Mouse (Mus musculus) MEL (cell line): ENCODE measurements around the gene Hsd17b12. TPM values are rescaled to one million over a fixed set of nuclear protein-coding genes. Genes with fewer than 3 reads are reported as not detected.

Source experiments
- DNase-seq: peaks from one replicate; pipeline ENCODE4 v3.0.0; 2011; ENCODE audit warnings: low read depth, low spot score
- H3K27ac ChIP-seq: 2 replicates; pipeline ENCODE4 v1.5.1; 2012; ENCODE audit warnings: low read depth, mild to moderate bottlenecking, control low read depth, low read length, moderate library complexity; ENCODE audit not compliant: control insufficient read depth
- H3K27me3 ChIP-seq, 2 experiments: fragments of 150-350 bp in 1 of 2; sonication (generic) in 1 of 2; 2 replicates each; pipeline ENCODE4 v1.6.1; 2012; ENCODE audit warnings: low read length in 2 of 2, mild to moderate bottlenecking in 2 of 2, improper control_type of control experiment in 1 of 2, moderate library complexity in 1 of 2; ENCODE audit not compliant: insufficient read depth in 2 of 2, control insufficient read depth in 1 of 2
- H3K36me3 ChIP-seq, 2 experiments: 2 replicates each; pipeline ENCODE4 v1.6.1; 2012 to 2014; ENCODE audit warnings: low read length in 2 of 2, improper control_type of control experiment in 1 of 2, inconsistent platforms in 1 of 2, mild to moderate bottlenecking in 1 of 2; ENCODE audit not compliant: insufficient read depth in 2 of 2, control insufficient read depth in 1 of 2
- H3K4me1 ChIP-seq, 2 experiments: fragments of 150-350 bp in 1 of 2; sonication (generic) in 1 of 2; 2 replicates each; pipeline ENCODE4 v1.6.1; 2012; ENCODE audit warnings: low read length in 2 of 2, improper control_type of control experiment in 1 of 2, mild to moderate bottlenecking in 1 of 2; ENCODE audit not compliant: insufficient read depth in 2 of 2, control insufficient read depth in 1 of 2
- H3K4me3 ChIP-seq, 2 experiments: fragments of 150-350 bp in 1 of 2; sonication (generic) in 1 of 2; 2 replicates each; pipeline ENCODE4 v1.5.1; 2012; ENCODE audit warnings: low read depth in 2 of 2, low read length in 2 of 2, mild to moderate bottlenecking in 2 of 2, moderate library complexity in 2 of 2, control low read depth in 1 of 2, improper control_type of control experiment in 1 of 2; ENCODE audit not compliant: control insufficient read depth in 1 of 2, insufficient read depth in 1 of 2
- H3K79me2 ChIP-seq: 2 replicates; pipeline ENCODE4 v1.6.1; 2012; ENCODE audit warnings: mild to moderate bottlenecking, low read length, moderate library complexity; ENCODE audit not compliant: control insufficient read depth, poor library complexity, insufficient read depth
- H3K9ac ChIP-seq: 2 replicates; pipeline ENCODE4 v1.6.1; 2012; ENCODE audit warnings: low read depth, mild to moderate bottlenecking, control low read depth, low read length, moderate library complexity; ENCODE audit not compliant: control insufficient read depth, poor library complexity, severe bottlenecking
- H3K9me3 ChIP-seq: fragments of 150-350 bp; sonication (generic); replicated peaks from 2 replicates; pipeline ENCODE4 v1.6.1; 2012; ENCODE audit warnings: mild to moderate bottlenecking, low read length, improper control_type of control experiment, moderate library complexity; ENCODE audit not compliant: insufficient read depth
- BHLHE40 ChIP-seq: IDR thresholded peaks from 2 replicates; pipeline ENCODE4 v1.6.1; 2012; ENCODE audit warnings: low read depth, mild to moderate bottlenecking, inconsistent platforms, low read length, improper control_type of control experiment, borderline replicate concordance
- CHD1 ChIP-seq: IDR thresholded peaks from 2 replicates; pipeline ENCODE4 v1.6.1; 2012; ENCODE audit warnings: low read depth, mild to moderate bottlenecking, inconsistent platforms, low read length, improper control_type of control experiment
- CTCF ChIP-seq, 3 experiments: IDR thresholded peaks in 2 of 3; conservative IDR thresholded peaks in 1 of 3; 2 replicates each; pipeline ENCODE4 v1.5.1; 2011 to 2012; ENCODE audit warnings: low read length in 3 of 3, low read depth in 2 of 3, mild to moderate bottlenecking in 2 of 3, improper control_type of control experiment in 1 of 3, inconsistent platforms in 1 of 3, mixed read lengths in 1 of 3, moderate library complexity in 1 of 3; ENCODE audit not compliant: control insufficient read depth in 1 of 3, insufficient read depth in 1 of 3, poor library complexity in 1 of 3, severe bottlenecking in 1 of 3
- E2F4 ChIP-seq: IDR thresholded peaks from 2 replicates; pipeline ENCODE4 v1.6.1; 2011; ENCODE audit warnings: low read depth, low read length, improper control_type of control experiment, borderline replicate concordance
- ELF1 ChIP-seq: IDR thresholded peaks from 2 replicates; pipeline ENCODE4 v1.6.1; 2014; ENCODE audit warnings: low read depth, mild to moderate bottlenecking, inconsistent platforms, low read length, improper control_type of control experiment, moderate library complexity
- EP300 ChIP-seq, 2 experiments: IDR thresholded peaks; 2 replicates each; pipeline ENCODE4 v1.6.1; 2011; ENCODE audit warnings: improper control_type of control experiment in 2 of 2, low read length in 2 of 2, low read depth in 1 of 2, mild to moderate bottlenecking in 1 of 2
- GABPA ChIP-seq: IDR thresholded peaks from 2 replicates; pipeline ENCODE4 v1.6.1; 2012; ENCODE audit warnings: low read depth, mild to moderate bottlenecking, inconsistent platforms, low read length, improper control_type of control experiment, moderate library complexity
- GATA1 ChIP-seq: IDR thresholded peaks from 2 replicates; pipeline ENCODE4 v1.6.1; 2011; ENCODE audit warnings: low read depth, low read length, improper control_type of control experiment
- HCFC1 ChIP-seq: IDR thresholded peaks from 2 replicates; pipeline ENCODE4 v1.6.1; 2012; ENCODE audit warnings: low read depth, mild to moderate bottlenecking, inconsistent platforms, low read length, improper control_type of control experiment, moderate library complexity
- KAT2A ChIP-seq: conservative IDR thresholded peaks from 2 replicates; pipeline ENCODE4 v1.6.1; 2012; ENCODE audit warnings: low read depth, low read length, improper control_type of control experiment, inconsistent platforms
- MAFK ChIP-seq: IDR thresholded peaks from 2 replicates; pipeline ENCODE4 v1.6.1; 2011; ENCODE audit warnings: low read depth, mild to moderate bottlenecking, low read length, improper control_type of control experiment, borderline replicate concordance
- MAX ChIP-seq: IDR thresholded peaks from 2 replicates; pipeline ENCODE4 v1.6.1; 2011; ENCODE audit warnings: low read length, improper control_type of control experiment
- MAZ ChIP-seq: IDR thresholded peaks from 2 replicates; pipeline ENCODE4 v1.6.1; 2012; ENCODE audit warnings: low read depth, mild to moderate bottlenecking, inconsistent platforms, low read length, improper control_type of control experiment
- MEF2A ChIP-seq: IDR thresholded peaks from 2 replicates; pipeline ENCODE4 v1.6.1; 2014; ENCODE audit warnings: low read depth, mild to moderate bottlenecking, inconsistent platforms, low read length, improper control_type of control experiment; ENCODE audit not compliant: poor library complexity, insufficient replicate concordance, severe bottlenecking; ENCODE audit errors: extremely low read depth
- MXI1 ChIP-seq: IDR thresholded peaks from 2 replicates; pipeline ENCODE4 v1.6.1; 2011; ENCODE audit warnings: mild to moderate bottlenecking, low read depth, low read length, improper control_type of control experiment
- MYB ChIP-seq: IDR thresholded peaks from 2 replicates; pipeline ENCODE4 v1.6.1; 2011; ENCODE audit warnings: mild to moderate bottlenecking, low read depth, low read length, improper control_type of control experiment
- NELFE ChIP-seq: IDR thresholded peaks from 2 replicates; pipeline ENCODE4 v1.6.1; 2011; ENCODE audit warnings: low read depth, low read length, improper control_type of control experiment
- NRF1 ChIP-seq: IDR thresholded peaks from 2 replicates; pipeline ENCODE4 v1.6.1; 2014; ENCODE audit warnings: low read depth, mild to moderate bottlenecking, inconsistent platforms, low read length, improper control_type of control experiment, moderate library complexity; ENCODE audit not compliant: poor library complexity, insufficient read depth, severe bottlenecking
- POLR2A ChIP-seq, 2 experiments: IDR thresholded peaks; 2 replicates each; pipeline ENCODE4 v1.6.1; 2011 to 2012; ENCODE audit warnings: low read length in 2 of 2, mild to moderate bottlenecking in 2 of 2, control low read depth in 1 of 2, improper control_type of control experiment in 1 of 2, low read depth in 1 of 2, moderate library complexity in 1 of 2; ENCODE audit not compliant: control insufficient read depth in 1 of 2, insufficient read depth in 1 of 2, poor library complexity in 1 of 2
- POLR2AphosphoS2 ChIP-seq: IDR thresholded peaks from 2 replicates; pipeline ENCODE4 v1.6.1; 2011; ENCODE audit warnings: low read length, improper control_type of control experiment
- POLR2AphosphoS5 ChIP-seq: IDR thresholded peaks from 2 replicates; pipeline ENCODE4 v1.6.1; 2012; ENCODE audit warnings: low read depth, borderline replicate concordance, mild to moderate bottlenecking, inconsistent platforms, low read length, moderate library complexity, mixed read lengths
- SIN3A ChIP-seq: IDR thresholded peaks from 2 replicates; pipeline ENCODE4 v1.6.1; 2012; ENCODE audit warnings: low read length, improper control_type of control experiment, inconsistent platforms
- SMC3 ChIP-seq: IDR thresholded peaks from 2 replicates; pipeline ENCODE4 v1.6.1; 2011; ENCODE audit warnings: low read depth, low read length, improper control_type of control experiment
- TAL1 ChIP-seq: IDR thresholded peaks from 2 replicates; pipeline ENCODE4 v1.6.1; 2012; ENCODE audit warnings: mild to moderate bottlenecking, inconsistent platforms, low read length, moderate library complexity, mixed read lengths
- TBP ChIP-seq: IDR thresholded peaks from 2 replicates; pipeline ENCODE4 v1.8.0; 2011; ENCODE audit warnings: low read depth, low read length, improper control_type of control experiment
- TCF12 ChIP-seq: IDR thresholded peaks from 2 replicates; pipeline ENCODE4 v1.6.1; 2014; ENCODE audit warnings: low read depth, mild to moderate bottlenecking, inconsistent platforms, low read length, improper control_type of control experiment, moderate library complexity
- UBTF ChIP-seq: IDR thresholded peaks from 2 replicates; pipeline ENCODE4 v1.6.1; 2012; ENCODE audit warnings: low read depth, mild to moderate bottlenecking, inconsistent platforms, low read length, improper control_type of control experiment, moderate library complexity, borderline replicate concordance; ENCODE audit not compliant: insufficient read depth
- USF1 ChIP-seq: IDR thresholded peaks from 2 replicates; pipeline ENCODE4 v1.6.1; 2014; ENCODE audit warnings: low read depth, mild to moderate bottlenecking, inconsistent platforms, low read length, improper control_type of control experiment, moderate library complexity
- USF2 ChIP-seq, 2 experiments: IDR thresholded peaks; 2 replicates each; pipeline ENCODE4 v1.6.1; 2011 to 2012; ENCODE audit warnings: improper control_type of control experiment in 2 of 2, low read length in 2 of 2, borderline replicate concordance in 1 of 2, inconsistent platforms in 1 of 2, low read depth in 1 of 2, mild to moderate bottlenecking in 1 of 2; ENCODE audit not compliant: insufficient read depth in 1 of 2
- ZC3H11A ChIP-seq: IDR thresholded peaks from 2 replicates; pipeline ENCODE4 v1.6.1; 2012; ENCODE audit warnings: low read depth, mild to moderate bottlenecking, inconsistent platforms, low read length, improper control_type of control experiment
- ZKSCAN1 ChIP-seq: IDR thresholded peaks from 2 replicates; pipeline ENCODE4 v1.6.1; 2012; ENCODE audit warnings: low read depth, mild to moderate bottlenecking, inconsistent platforms, low read length, improper control_type of control experiment, moderate library complexity
- ZMIZ1 ChIP-seq: IDR thresholded peaks from 2 replicates; pipeline ENCODE4 v1.6.1; 2012; ENCODE audit warnings: low read depth, mild to moderate bottlenecking, inconsistent platforms, low read length, improper control_type of control experiment, moderate library complexity
- ZNF384 ChIP-seq: IDR thresholded peaks from 2 replicates; pipeline ENCODE4 v1.6.1; 2012; ENCODE audit warnings: low read depth, mild to moderate bottlenecking, inconsistent platforms, low read length, improper control_type of control experiment
- polyA plus RNA-seq, 2 experiments: library from polyadenylated mRNA; stranded (reverse) in 1 of 2; unstranded in 1 of 2; fragments of >175 nt in 1 of 2; fragments of >200 nt in 1 of 2; gene quantifications; 2 replicates each; pipeline versions ENCODE4 v1.2.1 to v1.2.4; 2012; ENCODE audit warnings: low replicate concordance in 2 of 2, low read depth in 1 of 2; ENCODE audit not compliant: insufficient read length in 2 of 2, insufficient read depth in 1 of 2, missing spikeins in 1 of 2
- total RNA-seq: library from RNA; depleted of rRNA; stranded (reverse); fragments of 300-350 nt; gene quantifications from 2 replicates; pipeline ENCODE4 v1.2.3, GENCODE M21; 2012; rRNA removed

Hsd17b12 gene
- total RNA-seq, result 83.8 and 94.6 TPM in 2 replicates
- 100 to 1,000 TPM in 1 of 2 experiments, 10 to 100 TPM in 1; 83.5 to 148 TPM for polyA plus RNA-seq

- Histone ChIP-seq H3K27ac (peak within 1 kb of the TSS; percentile 93), H3K4me3 (peak within 1 kb of the TSS; percentile 89 to 96), H3K27me3 (no peaks in the 10 kb centered on the region), H3K79me2 (peaks cover 38% of the 10 kb centered on the region), H3K9me3 (no peaks in the 10 kb centered on the region), H3K4me1 (peaks cover 3 to 13% of the 10 kb centered on the region in 2 experiments), H3K36me3 (peaks cover 0 to 17% of the 10 kb centered on the region in 2 experiments; a peak in 2 of 4 replicates), H3K9ac (peak within 1 kb of the TSS; percentile 93)
- peak; percentile 100 for DNase-seq
- TF ChIP-seq ELF1 (peak; percentile 90), MXI1 (peak; percentile 86), EP300 (IDR thresholded peaks at IDR 0.05; ENCODE audit: low read depth in 1 of 2, low read length in 2 of 2) (peak; percentile 12 to 35; a peak in 2 of 4 replicates), GATA1 (0 out of 2 replicates have a peak, but pooled peaks have one; percentile 12), HCFC1 (peak; percentile 78), SIN3A (peak; percentile 85), POLR2AphosphoS5 (no peak), UBTF (peak; percentile 66; the same call in 1 of the 2 replicates), GABPA (no peak), ZNF384 (peak; percentile 98), TBP (peak; percentile 81), USF2 (IDR thresholded peaks at IDR 0.05; ENCODE audit: borderline replicate concordance in 1 of 2, insufficient read depth in 1 of 2, low read depth in 1 of 2, low read length in 2 of 2) (no peak), TAL1 (no peak), MAZ (no peak), E2F4 (no peak), SMC3 (no peak), USF1 (no peak), NELFE (peak; percentile 86), ZC3H11A (no peak), BHLHE40 (peak; percentile 66; the same call in 1 of the 2 replicates), MYB (no peak), MEF2A (no peak), MAFK (no peak), TCF12 (peak; percentile 67; the same call in 1 of the 2 replicates), CHD1 (0 out of 2 replicates have a peak, but pooled peaks have one; percentile 75), KAT2A (peak; percentile 49; the same call in 1 of the 2 replicates), MAX (peak; percentile 78; the same call in 1 of the 2 replicates), POLR2AphosphoS2 (peak; percentile 92), ZMIZ1 (peak; percentile 86), CTCF (IDR thresholded peaks at IDR 0.05 in 2 of 3, conservative IDR thresholded peaks at IDR 0.05 in 1 of 3; ENCODE audit: control insufficient read depth in 1 of 3, insufficient read depth in 1 of 3, low read depth in 2 of 3, low read length in 3 of 3, poor library complexity in 1 of 3, severe bottlenecking in 1 of 3) (no peak), ZKSCAN1 (peak; percentile 12; the same call in 1 of the 2 replicates), NRF1 (peak; percentile 28; the same call in 1 of the 2 replicates), POLR2A (IDR thresholded peaks at IDR 0.05; ENCODE audit: control insufficient read depth in 1 of 2, insufficient read depth in 1 of 2, low read depth in 1 of 2, low read length in 2 of 2, poor library complexity in 1 of 2) (peak; percentile 81 to 93)
These were observed at the start of gene Hsd17b12 for GRCm38 (mm10) chr2:94157592-94158519. Gene Hsd17b12, minus strand, starts transcription at chr2:94157964.
